Mouse (Mus musculus) hindlimb bud, embryonic 11.5 days (tissue): ENCODE data around the gene Tph1.
"Not testable (repeated sequence)": the region's sequence is repeated elsewhere in the genome, so short reads cannot be mapped to it uniquely, and the experiment has no call there.

Experiments used
- DNase-seq: peaks from one replicate; pipeline ENCODE4 v3.0.0-alpha.2; 2012; ENCODE audit warnings: low read depth, low spot score; ENCODE audit errors: extremely low spot score

Tph1 gene

DNA sequence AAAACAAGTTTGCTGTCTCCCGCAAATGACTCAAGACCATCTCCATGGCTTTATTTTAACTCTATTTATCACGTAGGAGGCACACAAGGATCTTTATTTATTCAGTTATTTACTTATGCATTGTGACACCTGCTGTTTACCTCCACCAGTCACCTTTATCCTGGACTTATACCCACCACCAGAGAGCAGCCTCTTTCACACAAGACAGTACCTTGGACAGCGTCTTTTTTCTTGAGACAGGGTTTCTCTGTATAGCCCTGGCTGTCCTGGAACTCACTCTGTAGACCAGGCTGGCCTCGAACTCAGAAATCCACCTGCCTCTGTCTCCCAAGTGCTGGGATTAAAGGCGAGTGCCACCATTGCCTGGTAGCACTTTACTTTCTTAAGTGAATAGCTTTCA, 22.1 kb downstream of the Tph1 start:
- not testable (repeated sequence) for DNase-seq

DNA sequence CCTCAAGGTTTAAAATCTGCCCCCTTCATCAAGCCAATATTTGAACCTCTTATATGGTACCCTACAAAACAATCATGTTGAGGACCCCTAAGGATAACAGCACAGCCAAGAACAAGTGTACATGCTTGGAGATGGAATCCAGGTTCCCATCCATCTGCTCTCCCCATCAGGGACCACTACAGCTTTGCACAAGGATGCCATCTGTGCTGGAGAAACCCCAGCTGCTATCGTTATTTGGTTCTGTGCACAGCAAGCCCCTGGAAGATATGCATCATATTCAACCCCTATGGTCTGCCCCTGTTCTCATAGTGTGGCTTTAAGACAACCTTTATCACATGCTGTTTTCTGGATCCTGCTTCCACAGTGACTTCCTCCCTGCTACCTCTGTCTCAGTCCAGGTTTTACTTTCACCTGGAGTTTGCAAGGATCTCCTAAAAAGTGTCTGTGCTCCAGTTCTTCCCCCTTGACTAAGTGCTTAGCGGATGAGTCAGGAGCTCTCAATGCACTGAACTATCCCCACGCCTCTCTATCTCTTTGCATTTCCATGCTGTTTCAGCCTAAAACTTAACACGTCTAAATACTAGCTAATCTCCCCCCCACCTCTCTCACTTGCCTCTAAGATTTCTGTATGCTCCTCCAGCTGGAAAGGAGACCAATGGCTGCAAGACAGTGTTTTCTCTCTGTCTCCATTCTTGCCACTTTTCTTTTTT, 23.8 kb downstream of the Tph1 start:
- DNase-seq = no peak

DNA sequence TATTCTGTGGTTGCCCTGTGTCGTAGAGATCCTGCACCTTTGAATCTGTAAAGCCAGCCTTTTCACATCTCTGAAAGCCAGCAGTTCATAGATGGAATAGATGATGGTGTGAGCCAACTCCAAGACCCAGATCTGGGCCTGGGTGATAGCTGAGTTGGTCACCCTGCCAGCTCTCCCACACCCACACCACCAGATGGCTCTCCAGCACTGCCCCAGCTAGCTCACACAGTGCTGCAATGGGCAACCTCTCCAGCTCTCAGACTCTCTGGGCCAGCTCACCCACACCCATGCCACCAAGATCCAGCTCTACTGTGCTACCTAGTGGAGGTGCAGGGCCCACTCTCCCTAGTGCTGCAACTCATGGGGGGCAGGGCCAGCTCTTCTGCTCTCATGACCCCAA, 29.2 kb downstream of the Tph1 start:
- no peak for DNase-seq

DNA sequence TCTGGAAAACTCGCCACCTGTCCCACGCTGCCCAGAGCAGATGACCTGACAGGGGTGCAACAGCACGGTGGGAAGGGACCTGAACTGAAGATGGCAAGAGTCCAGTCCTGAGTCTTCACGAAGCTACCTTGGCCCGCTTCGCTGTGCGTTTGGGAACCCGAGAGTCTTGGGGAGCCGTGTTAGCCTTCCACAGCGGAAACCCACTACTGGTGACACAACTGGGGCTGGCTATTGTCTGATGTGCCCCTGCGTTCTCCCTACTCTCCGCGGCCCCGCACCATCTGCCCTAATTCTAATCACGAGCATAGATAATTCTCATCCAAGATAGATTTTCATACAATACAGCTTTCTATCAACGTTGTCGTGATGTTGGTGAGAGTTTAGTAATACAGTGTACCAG, 32.3 kb downstream of the Tph1 start:
- no peak for DNase-seq

DNA sequence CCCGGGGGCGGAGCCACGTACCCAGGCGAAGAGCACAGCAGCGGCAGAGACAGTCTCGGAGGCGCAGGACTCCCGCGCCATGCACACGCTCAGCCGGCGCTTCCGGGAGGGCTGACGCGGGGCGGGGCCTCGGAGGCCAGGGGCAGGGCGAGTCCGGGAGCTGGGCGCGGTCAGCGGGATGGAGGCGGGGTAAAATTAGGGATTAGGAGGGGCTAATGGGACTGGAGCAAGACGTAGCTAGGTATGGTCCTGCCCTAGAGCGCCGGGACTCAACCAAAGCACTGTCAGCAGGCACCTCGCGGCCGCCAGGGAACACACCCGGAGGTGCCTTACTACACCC, 32.7 kb downstream of the Tph1 start, which contains the start of gene Sergef:
TSS of gene Sergef (minus strand) at position 116 of the 340 bp plus-strand sequence.
- DNase-seq = peak; percentile 44

DNA sequence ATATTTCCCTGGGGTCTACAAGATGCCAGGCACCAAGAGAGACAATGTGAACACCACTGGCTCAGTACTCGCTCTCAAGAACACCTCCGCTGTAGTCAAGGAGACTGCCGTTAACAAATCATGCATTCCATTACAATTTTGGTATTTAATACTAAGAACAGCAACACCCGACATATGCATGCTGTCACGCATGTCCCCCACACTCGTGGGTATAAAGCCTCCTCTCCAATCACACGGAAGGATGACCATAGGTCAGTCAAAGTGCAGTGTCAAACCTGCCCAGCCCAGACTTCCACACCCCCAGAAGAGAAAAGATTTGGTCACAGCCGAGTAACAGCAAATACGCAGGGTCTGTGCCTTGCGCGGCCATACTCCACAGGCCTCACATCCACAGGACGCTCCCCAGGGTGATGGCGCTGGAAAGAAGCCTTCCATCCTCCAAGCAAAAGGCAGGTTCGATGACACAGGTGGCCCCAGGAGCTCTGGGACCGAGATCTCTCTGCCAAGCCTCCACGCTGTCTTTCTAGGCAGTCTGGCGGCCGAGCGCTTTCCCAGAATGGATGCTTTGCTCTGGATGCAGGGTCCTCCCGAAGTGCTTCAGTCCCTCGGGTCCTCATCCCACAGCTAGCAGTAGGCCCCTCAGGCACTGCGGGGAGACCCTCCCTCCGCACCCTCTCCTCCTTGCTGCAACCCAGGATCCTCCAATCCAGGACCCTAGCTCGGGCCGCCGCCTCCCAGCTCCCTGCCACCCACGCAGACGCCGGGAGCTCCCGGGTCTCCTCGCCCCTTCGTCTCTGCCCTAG, 33.2 kb downstream of the Tph1 start:
- no peak for DNase-seq

DNA sequence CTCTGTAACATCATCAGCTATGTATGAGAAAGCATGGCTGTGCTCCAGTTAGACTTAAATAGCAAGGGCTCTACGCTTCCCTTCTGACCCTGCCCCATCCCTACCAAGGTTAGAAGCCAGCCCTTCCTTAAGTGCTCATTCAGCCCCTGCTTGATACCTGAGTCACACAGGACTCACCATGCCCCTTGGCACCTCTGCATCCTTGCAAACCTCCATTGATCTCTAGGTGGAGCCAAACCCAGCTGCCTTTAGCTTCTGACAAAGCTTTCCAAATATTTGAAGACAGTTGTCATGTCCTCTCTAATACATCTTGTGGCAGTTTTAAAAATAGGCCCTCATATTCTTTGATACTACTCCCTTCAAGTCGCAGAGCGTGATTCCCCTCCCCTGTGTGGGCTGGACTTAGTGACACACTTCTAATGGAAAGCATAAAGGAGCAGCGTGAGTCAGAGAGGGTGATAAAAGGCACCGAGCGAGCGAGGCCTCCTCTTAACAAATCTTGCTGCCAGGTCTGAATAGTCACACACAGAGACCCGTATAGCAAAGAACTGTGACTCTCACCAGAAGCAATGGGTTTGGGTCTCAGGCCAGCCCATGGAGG, 43.9 kb downstream of the Tph1 start:
- no peak for DNase-seq

DNA sequence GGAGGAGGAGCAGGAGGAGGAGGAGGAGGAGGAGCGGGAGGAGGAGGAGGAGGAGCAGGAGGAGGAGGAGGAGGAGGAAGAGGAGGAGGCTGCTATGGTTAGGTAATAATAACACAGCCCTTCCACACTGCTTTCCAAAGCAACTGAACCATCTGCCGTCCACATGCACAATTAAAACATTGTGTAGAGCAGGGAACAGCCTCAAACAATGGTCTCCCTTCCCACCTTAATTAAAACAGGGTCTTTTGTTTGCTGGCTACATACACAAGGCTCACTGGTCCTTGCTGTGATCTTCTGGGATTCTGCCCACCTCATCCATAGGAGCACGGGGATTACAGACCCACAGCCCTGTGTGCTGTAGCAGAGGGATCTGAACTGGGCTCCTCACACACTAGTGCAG, 48.4 kb downstream of the Tph1 start:
- no peak for DNase-seq

DNA sequence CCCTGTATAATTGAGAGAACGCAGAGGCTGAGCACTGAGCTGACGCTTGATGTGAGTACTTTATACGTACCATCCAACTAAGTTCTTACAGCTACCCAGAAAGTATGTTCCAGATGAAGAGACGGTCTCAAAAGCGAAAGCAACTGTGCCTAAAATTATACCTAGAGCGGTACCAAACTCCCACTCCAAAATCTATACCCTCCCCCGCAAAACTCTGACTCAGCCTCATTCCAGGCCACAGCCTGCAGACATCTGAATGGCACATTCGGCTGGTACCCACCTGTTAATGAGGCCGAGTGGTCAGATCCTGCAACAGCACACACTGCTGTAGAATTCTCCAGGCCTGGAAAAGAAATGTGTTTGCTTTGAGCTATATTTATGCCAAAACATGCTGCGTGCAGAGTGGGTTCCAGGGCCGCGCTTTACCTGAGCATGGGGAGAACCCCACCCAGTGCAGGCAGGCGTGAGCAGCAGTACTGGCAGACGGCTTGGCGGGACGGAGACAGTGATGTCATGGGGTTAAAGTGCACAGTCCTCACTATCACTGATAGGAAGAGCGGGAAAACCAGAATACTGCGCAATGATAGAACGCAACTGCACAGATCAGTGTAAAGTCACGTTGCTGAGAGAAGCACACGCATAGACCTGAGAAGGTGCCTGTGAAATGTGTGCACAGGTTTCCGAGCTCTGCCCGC, 53.8 kb downstream of the Tph1 start:
- no peak for DNase-seq

DNA sequence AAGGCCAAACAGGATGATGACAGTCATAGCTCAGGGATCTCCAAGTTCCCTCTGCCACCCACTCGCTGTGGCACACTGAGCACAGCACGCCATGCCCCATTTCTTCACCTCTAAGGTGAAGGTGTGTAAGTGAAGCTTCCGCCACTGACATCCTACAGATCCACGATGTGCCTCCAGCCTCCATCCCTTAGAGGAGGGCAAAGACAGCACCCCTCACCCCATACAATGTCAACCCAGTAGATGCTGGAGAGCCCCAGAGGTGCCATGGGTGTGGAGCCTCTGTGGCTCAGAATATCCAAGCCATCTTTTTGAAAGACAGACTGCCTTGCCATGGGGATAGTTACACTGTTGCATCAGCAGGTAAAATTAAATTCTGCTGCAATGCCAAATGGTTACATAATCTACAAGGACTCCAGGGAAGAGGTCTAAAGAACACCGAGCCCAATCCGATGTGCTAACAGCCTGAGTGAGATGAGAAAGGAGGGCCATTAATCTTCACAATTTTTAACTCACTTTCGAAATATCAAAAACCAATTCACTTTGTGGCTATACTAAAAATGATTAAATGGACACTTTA, 55.8 kb downstream of the Tph1 start:
- no peak for DNase-seq

DNA sequence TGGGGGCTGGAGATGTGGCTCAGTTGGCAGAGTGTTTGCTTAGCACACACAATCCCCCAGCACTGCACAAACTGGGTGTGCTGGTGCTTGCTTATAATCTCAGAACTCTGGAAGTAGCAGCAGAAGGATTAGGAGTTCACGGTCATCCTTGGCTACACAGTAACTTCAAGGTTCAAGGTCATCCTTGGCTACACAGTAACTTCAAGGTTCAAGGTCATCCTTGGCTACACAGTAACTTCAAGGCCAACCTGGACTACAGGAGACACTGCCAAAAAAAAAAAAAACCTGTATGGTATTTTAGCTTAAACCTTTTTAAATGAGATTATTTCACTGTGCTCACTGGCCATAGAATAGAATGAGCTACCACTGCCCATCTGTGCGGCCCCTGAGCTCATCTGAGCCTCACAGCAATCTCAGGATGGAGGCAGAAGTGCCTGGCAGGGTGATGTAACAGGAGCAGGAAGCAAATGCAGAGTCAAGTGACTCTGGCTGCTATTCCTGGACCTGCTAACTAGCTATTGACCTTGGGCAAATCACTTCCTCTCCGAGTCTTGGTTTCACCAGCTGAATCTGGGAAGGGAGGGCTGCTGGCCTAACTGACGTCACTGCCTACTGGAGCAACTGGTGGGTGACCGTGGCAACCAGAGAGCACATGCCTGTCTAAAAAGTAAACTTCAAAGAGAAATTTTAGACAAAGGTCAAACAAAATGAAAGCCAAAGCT, 56.9 kb downstream of the Tph1 start:
- DNase-seq = no peak

DNA sequence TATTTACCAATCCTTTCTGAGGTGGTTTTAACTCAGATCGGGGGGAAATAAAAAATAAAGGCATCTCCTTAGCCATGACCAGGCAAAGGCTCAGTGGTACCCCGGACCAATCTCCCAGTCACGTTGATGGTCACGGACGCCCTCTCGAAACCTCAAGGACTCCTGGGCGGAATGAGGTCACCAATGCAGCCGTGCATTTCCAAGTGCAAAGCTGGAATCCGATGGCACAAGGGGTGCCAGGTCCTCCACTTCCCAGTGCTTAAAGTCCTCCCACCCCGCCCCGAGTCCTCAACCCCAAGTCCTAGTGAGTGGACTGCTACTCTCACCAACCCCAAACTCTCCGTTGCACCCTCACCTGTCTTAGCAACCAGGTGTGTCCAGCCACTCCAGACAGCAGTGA, 58.1 kb downstream of the Tph1 start:
- DNase-seq = no peak

DNA sequence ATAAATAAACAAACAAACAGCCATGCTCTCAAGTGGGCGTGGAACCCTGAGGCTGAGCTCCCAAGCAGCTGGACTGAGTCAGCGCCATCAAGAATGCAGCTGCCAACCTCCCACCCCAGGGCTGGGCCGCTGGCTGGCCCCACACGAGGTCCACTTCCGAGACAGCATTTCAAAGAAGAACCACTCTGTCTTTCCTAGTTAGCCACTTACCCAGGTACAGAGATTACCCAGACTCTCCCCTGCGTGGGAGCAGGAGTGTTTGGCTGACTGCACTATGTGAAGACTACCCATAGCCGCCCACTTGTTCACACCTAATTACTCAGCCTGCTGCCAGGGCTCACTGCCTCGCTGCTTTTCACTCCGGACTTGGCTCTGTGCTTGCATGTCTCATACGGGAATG, 59.2 kb downstream of the Tph1 start:
- no peak for DNase-seq

DNA sequence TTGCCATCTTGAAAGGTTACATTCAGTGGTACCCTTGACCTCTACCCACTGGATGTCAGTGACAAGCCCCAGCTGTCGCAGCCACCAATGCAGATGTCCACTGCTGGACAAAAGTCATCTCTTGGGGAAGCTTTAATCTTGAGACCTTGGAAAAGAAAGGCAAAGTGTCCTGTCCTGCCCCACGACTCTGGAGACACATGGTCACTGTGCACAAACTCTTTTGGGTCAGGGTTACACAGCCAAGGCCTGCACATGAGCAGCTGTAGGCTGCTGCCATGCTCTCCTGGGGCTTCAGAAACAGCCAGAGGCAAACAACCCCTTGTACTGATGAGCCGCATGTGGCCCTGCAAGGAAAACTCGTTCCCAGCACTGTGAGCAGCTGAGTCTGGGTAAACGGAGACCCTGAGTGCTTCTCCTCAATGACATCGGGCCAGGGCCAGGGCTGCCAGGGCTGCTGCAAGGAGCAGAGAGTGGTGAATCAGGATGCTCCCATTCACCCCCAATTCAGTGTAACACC, 59.9 kb downstream of the Tph1 start:
- DNase-seq = no peak

DNA sequence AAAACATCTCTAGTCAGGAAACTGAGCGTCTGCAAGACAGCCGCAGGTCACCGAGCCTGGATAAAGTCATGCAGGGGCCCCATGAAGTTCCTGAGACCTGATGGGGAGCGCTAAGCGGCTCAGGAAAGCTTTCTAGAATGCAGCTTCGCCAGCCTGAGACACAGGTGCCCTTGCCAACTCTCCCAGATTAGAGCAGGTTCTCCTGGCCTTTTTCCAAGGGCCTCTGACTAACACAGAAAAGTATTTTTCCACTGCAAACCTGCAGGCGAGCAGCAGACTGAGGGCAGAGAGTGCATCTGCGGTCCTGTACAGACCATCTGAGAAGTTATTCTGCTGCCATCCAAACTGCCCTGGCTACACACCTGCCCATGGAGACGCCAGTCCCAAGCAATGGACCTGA, 60.4 kb downstream of the Tph1 start:
- no peak for DNase-seq

DNA sequence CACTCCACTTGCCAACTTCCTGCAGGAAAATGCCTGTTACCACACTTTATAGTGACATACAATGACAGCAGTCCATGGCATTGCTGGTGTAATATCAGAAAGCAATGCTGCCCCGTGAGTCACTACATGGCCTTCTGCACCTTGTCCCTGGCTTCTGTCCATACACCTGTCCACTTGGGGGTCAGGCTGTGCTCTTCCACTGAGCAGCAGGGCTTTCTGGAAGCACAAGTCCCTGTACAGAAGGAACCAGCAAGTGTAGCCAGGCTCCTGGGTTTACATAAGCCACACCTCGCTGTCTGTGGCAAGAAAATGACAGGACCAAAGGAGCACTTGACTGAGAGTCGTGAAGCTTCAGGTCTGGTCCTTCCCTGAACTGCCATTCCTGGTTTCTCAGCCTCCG, 63.0 kb downstream of the Tph1 start:
- DNase-seq = no peak

DNA sequence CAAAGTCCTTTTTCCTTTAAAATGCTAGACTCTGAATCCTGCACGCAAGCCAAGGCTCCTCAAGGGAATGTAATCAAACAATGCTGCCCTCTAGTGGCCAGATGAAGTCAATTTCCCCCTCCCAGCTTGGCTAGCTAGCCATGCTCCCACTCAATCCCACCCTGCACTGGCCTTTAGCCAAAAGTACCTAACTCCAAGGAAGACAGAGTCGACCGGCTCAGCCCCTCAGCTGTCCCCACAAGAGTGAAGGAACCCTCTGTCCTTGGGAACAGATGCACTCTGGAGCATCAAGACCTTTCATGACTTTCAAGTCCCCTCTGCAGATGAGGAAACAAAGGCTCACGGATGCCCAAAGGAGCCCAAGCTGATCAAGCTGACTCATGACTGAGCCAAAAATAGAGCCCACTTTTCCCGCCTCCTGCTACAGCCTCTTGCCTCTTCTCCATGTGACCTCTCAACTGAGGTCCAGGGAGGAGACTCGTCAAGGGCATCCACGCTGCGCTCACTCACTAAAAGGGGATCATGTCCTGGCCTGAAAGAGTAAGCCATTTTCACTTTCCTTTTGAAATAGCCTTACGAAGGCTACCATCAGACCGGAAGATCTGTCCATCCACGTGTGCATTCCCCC, 64.8 kb downstream of the Tph1 start:
- peak; percentile 70 for DNase-seq

DNA sequence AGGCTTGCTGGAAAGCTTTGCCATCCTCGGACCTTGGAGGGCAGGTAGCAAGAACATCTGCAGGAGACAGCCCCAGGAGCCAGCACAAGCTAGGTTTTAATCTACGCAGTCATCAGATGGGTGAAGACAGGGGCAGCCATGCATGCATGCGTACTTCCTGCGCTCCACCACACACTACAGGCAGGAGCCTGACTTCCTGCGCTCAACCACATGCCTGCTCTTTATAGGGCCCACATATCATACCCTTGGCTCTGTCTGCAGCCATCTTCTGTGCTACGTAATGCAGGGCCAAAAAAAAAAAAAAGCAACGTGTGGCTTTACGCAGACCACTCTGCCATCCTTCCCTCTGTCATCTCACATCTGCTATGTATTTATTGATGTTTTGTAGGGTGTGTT, 65.3 kb downstream of the Tph1 start:
- no peak for DNase-seq

DNA sequence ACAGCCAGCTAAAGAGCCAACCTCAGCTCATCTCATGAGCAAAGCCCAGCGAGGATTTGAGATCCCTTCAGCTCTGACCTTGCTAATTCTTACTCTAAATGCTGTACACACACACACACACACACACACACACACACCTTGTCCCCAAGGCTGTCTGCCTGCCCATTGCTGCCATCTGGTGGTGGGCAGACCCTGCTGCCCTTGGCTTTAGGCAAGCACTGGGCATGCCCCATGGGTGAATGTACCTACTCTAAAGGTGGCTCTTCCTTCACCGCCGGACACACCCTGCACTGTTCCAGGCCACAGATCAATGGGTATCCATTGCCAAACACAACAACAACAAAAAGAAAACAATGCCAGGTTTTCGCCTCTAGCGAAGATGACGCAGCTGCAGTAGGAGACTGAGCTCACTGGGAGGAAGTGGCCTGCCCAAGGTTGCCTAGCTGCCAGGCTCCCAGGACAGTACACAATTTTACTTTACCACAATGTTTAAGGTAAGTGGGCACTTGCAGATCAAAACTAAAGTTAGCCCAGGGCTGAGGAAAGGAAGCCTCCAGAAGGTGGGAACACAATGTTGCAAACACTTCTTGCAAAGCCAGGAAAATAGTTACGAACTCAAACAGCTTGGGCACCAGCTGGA, 65.8 kb downstream of the Tph1 start:
- no peak for DNase-seq

DNA sequence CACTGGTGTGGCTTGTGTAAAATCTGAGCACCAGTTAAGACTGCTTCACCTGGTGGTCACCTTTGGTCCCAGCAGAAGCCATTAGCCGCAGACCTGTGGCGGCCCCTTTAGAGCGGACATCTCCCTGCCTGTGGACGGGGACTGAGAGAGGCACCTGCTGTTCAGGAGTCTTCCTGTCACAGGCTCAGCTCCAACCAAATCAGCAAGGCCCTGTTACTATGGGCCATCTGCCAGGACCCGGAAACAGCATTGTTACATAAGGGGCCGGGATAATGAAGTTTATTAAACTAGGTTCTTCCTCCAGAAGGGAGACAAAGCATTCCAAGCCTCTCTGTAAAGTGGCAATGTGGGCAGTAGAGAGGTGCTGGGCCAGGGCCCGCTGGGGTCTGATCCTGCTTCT, 69.3 kb downstream of the Tph1 start:
- no peak for DNase-seq
